Mouse (Mus musculus) retina, embryonic 14.5 days (tissue): Measurements from ENCODE around the gene Stk10.
"Not testable (repeated sequence)": the region's sequence is repeated elsewhere in the genome, so short reads cannot be mapped to it uniquely, and the experiment has no call there.

Experiments used
- DNase-seq: peaks from one replicate; pipeline ENCODE4 v3.0.0-alpha.2; 2015; ENCODE audit warnings: low spot score

Gene Stk10

GRCm38 (mm10) chr11:32532765-32533481 lies at the start of gene Stk10:
Stk10 (plus strand) TSS chr11:32533305.
- peak; percentile 77 for DNase-seq

GRCm38 (mm10) chr11:32485290-32485689 lies 47.8 kb upstream of the Stk10 start:
- no peak for DNase-seq

- DNase-seq, result no peak
Observed at GRCm38 (mm10) chr11:32486621-32487020, 46.5 kb upstream of the Stk10 start.

DNA sequence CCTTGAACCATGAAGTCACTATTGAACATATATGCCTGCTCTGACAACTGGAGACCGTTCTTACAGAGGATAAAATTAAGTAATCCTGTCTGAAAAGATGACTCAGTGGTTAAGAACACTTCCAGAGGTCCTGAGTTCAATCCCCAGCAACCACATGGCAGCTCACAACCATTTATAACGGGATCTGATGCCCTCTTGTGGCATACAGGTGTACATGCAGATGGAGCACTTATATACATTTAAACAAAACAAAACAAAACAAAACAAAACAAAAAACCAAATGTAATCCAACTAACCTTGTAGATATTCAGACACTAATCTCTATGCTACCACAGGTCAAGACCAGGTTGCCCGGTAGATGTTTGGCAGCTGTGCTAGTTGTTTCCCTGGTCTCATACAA lies 45.6 kb upstream of the Stk10 start:
- DNase-seq, result no peak

GRCm38 (mm10) chr11:32488344-32488743 lies 44.8 kb upstream of the Stk10 start:
- no peak for DNase-seq

DNA sequence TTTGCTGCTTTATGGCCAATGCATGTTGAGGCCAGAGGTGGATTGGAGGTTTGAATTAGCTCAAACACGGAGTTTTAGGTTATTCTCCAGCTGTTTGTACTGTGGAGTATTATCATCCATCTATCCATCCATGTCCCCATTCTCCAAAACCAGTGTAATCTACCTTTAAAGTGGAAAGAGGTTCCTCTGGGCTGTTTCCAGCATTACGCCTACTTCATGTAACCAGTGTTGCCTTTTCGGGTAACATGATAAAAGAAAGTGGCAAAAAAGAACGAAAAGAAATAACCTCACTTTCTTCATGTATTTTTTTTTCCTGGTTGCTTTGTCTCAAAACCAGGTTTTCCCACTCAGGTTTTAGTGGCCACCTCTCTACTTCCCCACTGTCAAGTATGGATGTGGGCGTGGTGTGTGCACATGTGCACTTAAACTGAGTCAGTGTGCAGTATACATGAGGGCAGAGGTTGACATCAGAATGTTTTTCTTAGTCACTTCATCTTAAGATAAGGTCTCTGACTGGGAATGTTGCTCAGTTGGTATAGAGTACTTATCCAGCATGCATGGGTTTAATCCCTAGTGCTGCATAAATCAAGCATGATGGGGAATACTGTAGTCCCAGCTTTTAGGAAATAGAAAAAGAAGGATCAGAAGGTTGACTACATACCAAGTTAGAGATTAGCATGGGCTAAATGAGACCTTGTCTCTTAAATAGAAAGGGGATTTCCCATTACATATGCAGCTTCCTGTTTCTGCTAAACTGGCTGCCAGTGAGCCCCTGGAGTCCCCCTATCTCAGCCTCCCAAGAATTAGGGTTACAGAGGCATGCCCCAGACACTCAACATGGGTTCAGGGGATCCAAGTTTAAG lies 44.1 kb upstream of the Stk10 start:
- DNase-seq, result no peak

DNA sequence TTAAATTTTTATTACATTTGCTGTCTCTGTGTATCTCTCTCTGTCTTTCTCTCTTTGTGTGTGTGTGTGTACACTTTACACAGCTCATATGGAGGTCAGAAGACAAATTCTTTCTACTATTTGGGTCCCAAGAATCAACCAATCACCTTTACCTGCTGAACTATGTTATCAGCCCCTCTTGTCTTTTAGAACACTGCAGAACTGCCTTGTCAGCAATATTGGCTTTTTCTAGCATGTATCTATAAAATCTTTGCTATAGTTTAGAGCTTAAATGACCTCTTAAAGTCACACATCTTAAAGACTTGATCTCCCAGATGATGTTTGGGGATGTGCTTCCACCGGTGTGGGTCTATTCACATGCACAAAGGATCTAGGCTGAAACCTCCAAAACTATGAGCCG lies 42.0 kb upstream of the Stk10 start:
- no peak for DNase-seq

GRCm38 (mm10) chr11:32493312-32493711 lies 39.8 kb upstream of the Stk10 start:
- DNase-seq, result no peak

DNA sequence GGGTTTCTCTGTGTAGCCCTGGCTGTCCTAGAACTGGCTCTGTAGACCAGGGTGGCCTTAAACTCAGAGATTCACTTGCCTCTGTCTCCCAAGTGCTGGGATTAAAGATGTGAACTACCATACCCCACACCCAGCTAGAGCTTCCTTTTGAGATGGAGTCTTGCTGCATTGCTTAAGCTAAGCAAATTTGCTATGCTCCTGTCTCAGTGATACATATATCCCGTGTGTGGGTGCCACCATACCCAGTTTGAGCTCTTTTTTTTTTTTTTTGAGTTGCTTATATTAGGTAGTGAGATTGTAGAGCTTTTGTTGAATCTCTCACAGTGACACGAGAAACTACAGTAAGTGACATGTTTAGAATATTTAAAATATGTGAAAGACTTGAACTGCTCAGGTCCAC lies 37.8 kb upstream of the Stk10 start:
- no peak for DNase-seq

- no peak for DNase-seq
Observed at GRCm38 (mm10) chr11:32498757-32499535, 34.2 kb upstream of the Stk10 start.

GRCm38 (mm10) chr11:32499931-32500330 lies 33.2 kb upstream of the Stk10 start:
- DNase-seq, result no peak

GRCm38 (mm10) chr11:32503711-32504110 lies 29.4 kb upstream of the Stk10 start:
- DNase-seq, result no peak

DNA sequence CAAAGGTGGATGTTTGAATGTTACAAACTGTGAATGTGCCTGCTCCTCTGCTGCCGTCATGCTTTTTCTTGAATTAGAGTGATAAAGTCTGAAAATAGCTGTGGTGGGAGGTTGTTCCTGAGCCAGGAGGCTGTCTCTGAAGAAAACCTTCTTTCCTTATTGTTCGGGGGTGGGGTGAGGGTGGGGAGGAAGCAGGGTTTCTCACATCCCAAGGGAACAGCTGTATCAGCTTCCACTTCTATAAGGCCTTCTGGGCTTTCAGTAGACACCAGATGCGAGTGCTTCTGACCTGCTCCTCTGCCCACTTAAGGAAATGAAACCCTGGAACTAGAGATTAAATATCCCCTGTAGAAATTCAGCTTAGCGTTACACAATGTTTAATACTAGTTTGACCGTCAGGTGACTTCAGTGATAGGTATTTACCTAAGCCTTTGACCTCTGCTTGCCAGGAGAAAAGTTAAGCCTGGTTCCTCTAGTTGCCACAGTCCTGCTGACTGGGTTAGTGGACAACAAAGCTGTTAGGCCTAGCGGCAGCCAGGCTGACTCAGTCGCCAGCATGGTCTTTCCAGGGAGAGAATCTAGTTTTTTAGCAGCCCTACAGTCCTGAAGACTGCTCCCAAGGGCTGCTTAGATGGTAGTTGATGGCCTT lies 27.9 kb upstream of the Stk10 start:
- DNase-seq, result no peak

DNA sequence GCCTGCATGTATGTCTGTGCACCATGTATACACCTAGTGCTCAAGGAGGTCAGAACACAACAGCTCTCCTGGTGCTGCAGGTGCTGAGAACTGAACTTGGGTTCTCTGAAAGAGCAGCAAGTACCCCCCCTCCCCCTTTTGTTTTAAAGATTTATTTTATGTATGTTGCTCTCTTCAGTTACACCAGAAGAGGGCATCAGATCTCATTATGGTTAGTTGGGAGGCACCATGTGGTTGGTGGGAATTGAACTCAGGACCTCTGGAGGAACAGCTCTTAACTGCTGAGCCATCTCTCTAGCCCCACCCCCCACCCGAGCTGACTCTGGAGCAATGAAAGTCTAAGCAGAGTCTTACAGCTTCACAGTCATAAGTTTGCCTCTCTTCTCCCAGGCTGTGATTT lies 22.2 kb upstream of the Stk10 start:
- DNase-seq, result no peak

- DNase-seq, result not testable (repeated sequence)
Observed at GRCm38 (mm10) chr11:32514853-32515252, 18.3 kb upstream of the Stk10 start.

- no peak for DNase-seq
Observed at GRCm38 (mm10) chr11:32516091-32516490, 17.0 kb upstream of the Stk10 start.

GRCm38 (mm10) chr11:32516916-32517712 lies 16.0 kb upstream of the Stk10 start:
- no peak for DNase-seq

GRCm38 (mm10) chr11:32518770-32519169 lies 14.3 kb upstream of the Stk10 start:
- DNase-seq, result no peak

GRCm38 (mm10) chr11:32519354-32519753 lies 13.8 kb upstream of the Stk10 start:
- DNase-seq, result no peak

DNA sequence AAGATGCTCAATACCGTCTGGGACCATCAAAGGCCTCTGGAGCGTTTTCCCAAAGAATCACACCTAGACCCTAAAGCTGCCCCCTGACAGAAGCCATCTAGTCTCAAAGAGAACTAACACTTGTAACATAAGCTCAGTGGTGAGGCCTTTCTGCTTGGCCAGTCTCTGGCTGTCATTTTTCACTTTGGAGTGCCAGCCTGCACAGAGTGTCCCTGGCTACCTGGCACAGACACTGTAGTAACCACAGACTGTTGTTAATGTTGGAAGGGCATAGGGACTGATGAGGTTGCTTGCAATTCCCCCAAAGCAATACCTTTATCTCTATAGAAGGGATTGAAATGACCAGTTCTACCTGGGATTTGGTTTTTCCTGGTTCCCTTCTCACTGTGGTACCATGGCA lies 11.9 kb upstream of the Stk10 start:
- DNase-seq, result no peak
